Mouse (Mus musculus) neutrophil, adult 65 days (primary cell): ENCODE results near the gene Vgll1. TPM values are rescaled to one million over a fixed set of nuclear protein-coding genes. Genes with fewer than 3 reads are reported as not detected.

Experiments used
- total RNA-seq: library from RNA; stranded (reverse); gene quantifications from 2 replicates; pipeline ENCODE4 v1.2.4, GENCODE M21; 2023

The Vgll1 gene
- not detected in 2 replicates for total RNA-seq

GRCm38 (mm10) chrX:57087806-57088205 lies at the start of gene Vgll1:
TSS of gene Vgll1 (plus strand) at chrX:57088106.

GRCm38 (mm10) chrX:57042774-57043173 lies 45.1 kb upstream of the Vgll1 start, which contains the start of gene Brs3:
TSS of gene Brs3 (plus strand) at chrX:57043074.

GRCm38 (mm10) chrX:57053174-57053992 lies 34.5 kb upstream of the Vgll1 start, which contains the start of gene Htatsf1:
TSS of gene Htatsf1 (plus strand) at chrX:57053583.

Other genes starting within 250 kb of the Vgll1 start
- not detected in 2 replicates for gene Adgrg4, start 217.9 kb upstream of the Vgll1 start, total RNA-seq
- gene Brs3, start 45.0 kb upstream of the Vgll1 start, total RNA-seq = not detected in 2 replicates
- 14.9 and 19.6 TPM in 2 replicates for gene Htatsf1, start 34.5 kb upstream of the Vgll1 start, total RNA-seq
- not detected in 2 replicates for gene Cd40lg, start 124.0 kb downstream of the Vgll1 start, total RNA-seq